Comparison of ENCODE assay signal across 9 mouse cellular contexts in genomic region chr9:56894006-56894405, GRCm38 (mm10). TPM values are rescaled to one million over a fixed set of nuclear protein-coding genes. Genes with fewer than 3 reads are reported as not detected.
DNase-seq lines count a peak whose midpoint lies in the region; ATAC-seq and TF ChIP-seq lines count a peak whose summit lies in the region.
"Had no signal": no experiment of that assay in that cellular context is flagged by ENCODE, and none has a peak within 500 bp of the region (broad histone marks: within the 10 kb centered on the region; RNA-seq: fewer than 3 reads in every experiment).

No protein-coding gene starts in this region.

- TF ChIP-seq CTCF in testis, adult 2 months (IDR thresholded peaks at IDR 0.05; ENCODE audit: control insufficient read depth, insufficient read depth, insufficient replicate concordance, low read depth, low read length) = peak; percentile 35; the same call in 1 of the 2 replicates
- TF ChIP-seq CTCF in lung, postnatal 0 days (IDR thresholded peaks at IDR 0.05) = peak; percentile 72

- no peak overlapping the region for H3K4me3 ChIP-seq in heart, embryonic 12.5 days
- H3K4me3 ChIP-seq in testis, adult 2 months (ENCODE audit: control insufficient read depth, low read depth, low read length) = no peak overlapping the region
- no peak overlapping the region for H3K4me3 ChIP-seq in embryonic facial prominence, embryonic 10.5 days
- no peak overlapping the region for H3K4me3 ChIP-seq in lung, postnatal 0 days (ENCODE audit: low read depth, low read length)

- intact Hi-C loops in heart, postnatal 25 days (cut with DNase I) = loop anchor here (2.0 to 5.0 kb wide), 4 partner anchors 31 to 328 kb away; no protein-coding TSS in a partner anchor

- no peak for TF ChIP-seq EP300 in lung, postnatal 0 days (IDR thresholded peaks at IDR 0.05)

- no peaks in the 10 kb centered on the region for H3K9me3 ChIP-seq in heart, embryonic 12.5 days (replicated peaks)
- no peaks in the 10 kb centered on the region for H3K9me3 ChIP-seq in embryonic facial prominence, embryonic 10.5 days
- H3K9me3 ChIP-seq in lung, postnatal 0 days (ENCODE audit: low read length) = no peaks in the 10 kb centered on the region

- peaks cover 62% of the 10 kb centered on the region for H3K36me3 ChIP-seq in heart, embryonic 12.5 days
- H3K36me3 ChIP-seq in testis, adult 2 months (ENCODE audit: control insufficient read depth, insufficient read depth, low read length) = no peaks in the 10 kb centered on the region
- H3K36me3 ChIP-seq in embryonic facial prominence, embryonic 10.5 days (replicated peaks) = no peaks in the 10 kb centered on the region
- H3K36me3 ChIP-seq in lung, postnatal 0 days (ENCODE audit: insufficient read depth, low read length) = no peaks in the 10 kb centered on the region

- no peak for TF ChIP-seq POLR2A in testis, adult 2 months (IDR thresholded peaks at IDR 0.05; ENCODE audit: control insufficient read depth, low read depth, low read length)

- H3K27me3 ChIP-seq in heart, embryonic 12.5 days (replicated peaks) = peaks cover 11% of the 10 kb centered on the region; the same call in 1 of the 2 replicates
- H3K27me3 ChIP-seq in testis, adult 2 months (ENCODE audit: control insufficient read depth, insufficient read depth, low read length) = no peaks in the 10 kb centered on the region
- H3K27me3 ChIP-seq in embryonic facial prominence, embryonic 10.5 days (replicated peaks; ENCODE audit: low read depth, poor library complexity, severe bottlenecking) = peaks cover 21% of the 10 kb centered on the region
- no peaks in the 10 kb centered on the region for H3K27me3 ChIP-seq in lung, postnatal 0 days (replicated peaks; ENCODE audit: insufficient read depth, low read length)

- H3K4me2 ChIP-seq in heart, embryonic 12.5 days = no peak overlapping the region
- H3K4me2 ChIP-seq in lung, postnatal 0 days (replicated peaks; ENCODE audit: low read depth, low read length) = no peak overlapping the region

- WGBS in heart, embryonic 12.5 days = 15% methylated on average over 3 of the region's 3 CpGs
- 19% methylated on average over 3 of the region's 3 CpGs for WGBS in embryonic facial prominence, embryonic 10.5 days
- 9% methylated on average over 3 of the region's 3 CpGs for WGBS in lung, postnatal 0 days

- peak overlapping the region; percentile 35; the same call in 1 of the 2 replicates for H3K27ac ChIP-seq in heart, embryonic 12.5 days (ENCODE audit: poor library complexity, severe bottlenecking)
- H3K27ac ChIP-seq in testis, adult 2 months (ENCODE audit: control insufficient read depth, insufficient read depth, low read depth, low read length) = no peak overlapping the region
- H3K27ac ChIP-seq in embryonic facial prominence, embryonic 10.5 days (replicated peaks) = peak overlapping the region; percentile 36
- no peak overlapping the region for H3K27ac ChIP-seq in lung, postnatal 0 days (ENCODE audit: low read length)

- peak overlapping the region; percentile 54; the same call in 1 of the 2 replicates for H3K9ac ChIP-seq in heart, embryonic 12.5 days
- H3K9ac ChIP-seq in lung, postnatal 0 days (replicated peaks; ENCODE audit: low read depth) = no peak overlapping the region

- DNase-seq in heart, postnatal 25 days (ENCODE audit: low spot score) = no peak
- DNase-seq in testis, postnatal 14 days (ENCODE audit: low spot score) = no peak
- peak; percentile 57 for DNase-seq in embryonic facial prominence, embryonic 10.5 days (ENCODE audit: low spot score)
- DNase-seq in lung, postnatal 0 days (ENCODE audit: low spot score) = peak; percentile 78
- no peak for DNase-seq in frontal cortex, adult 2 months (ENCODE audit: extremely low spot score in 1 of 2, low spot score in 1 of 2)

- ATAC-seq in heart, embryonic 12.5 days (ENCODE audit: insufficient number of reproducible peaks, low FRiP score) = no peak; the same call in 1 of the 2 replicates
- ATAC-seq in lung, postnatal 0 days = peak; percentile 50
- ATAC-seq in erythroblast, adult 5-6 weeks (replicated peaks; ENCODE audit: low FRiP score, poor library complexity, severe bottlenecking) = no peak

- H3K4me1 ChIP-seq in heart, embryonic 12.5 days (replicated peaks) = peaks cover 30% of the 10 kb centered on the region
- no peaks in the 10 kb centered on the region; the same call in 1 of the 2 replicates for H3K4me1 ChIP-seq in testis, adult 2 months (ENCODE audit: control insufficient read depth, insufficient read depth, low read length)
- H3K4me1 ChIP-seq in embryonic facial prominence, embryonic 10.5 days = peaks cover 26% of the 10 kb centered on the region
- no peaks in the 10 kb centered on the region for H3K4me1 ChIP-seq in lung, postnatal 0 days (ENCODE audit: insufficient read depth, low read depth, low read length)

RNA-seq across cellular contexts. Expression of gene Cspg4, which starts 29.2 kb away (rescaled TPM):
- 32.5 and 35.9 TPM in 2 replicates for polyA plus RNA-seq in heart, embryonic 12.5 days (2016; fragmentation: Nextera tagmentation; extraction: Ambion mirVana)
- 10 to 100 TPM; 15.2 to 20.4 TPM for total RNA-seq in heart, postnatal 25 days (2021)
- 1.1 and 1.2 TPM in 2 replicates for polyA plus RNA-seq in testis, adult 2 months (2012; rRNA removed)
- polyA plus RNA-seq in embryonic facial prominence, embryonic 10.5 days (2016; fragmentation: Nextera tagmentation; extraction: Ambion mirVana) = 2.2 and 2.5 TPM in 2 replicates
- polyA plus RNA-seq in lung, postnatal 0 days (2015; fragmentation: Nextera tagmentation; extraction: Ambion mirVana) = 9.1 and 10.4 TPM in 2 replicates
- total RNA-seq in erythroblast, adult 5-6 weeks (2015; ENCODE audit: low replicate concordance) = not detected in 2 replicates
- total RNA-seq in erythroblast, adult 5-6 weeks (2017; ENCODE audit: low replicate concordance) = 0.28 TPM in 1 of 2 replicates, not detected in the other
- polyA plus RNA-seq in frontal cortex, adult 2 months (2012; rRNA removed) = 10.9 and 12.0 TPM in 2 replicates

RNA-seq across cellular contexts. Expression of gene Odf3l1, which starts 29.5 kb away (rescaled TPM):
- polyA plus RNA-seq in heart, embryonic 12.5 days (2016; fragmentation: Nextera tagmentation; extraction: Ambion mirVana) = 0.84 and 1.5 TPM in 2 replicates
- not detected for total RNA-seq in heart, postnatal 25 days (2021)
- polyA plus RNA-seq in testis, adult 2 months (2012; rRNA removed) = 293 and 304 TPM in 2 replicates
- polyA plus RNA-seq in embryonic facial prominence, embryonic 10.5 days (2016; fragmentation: Nextera tagmentation; extraction: Ambion mirVana) = not detected in 2 replicates
- polyA plus RNA-seq in lung, postnatal 0 days (2015; fragmentation: Nextera tagmentation; extraction: Ambion mirVana) = 0.30 TPM in 1 of 2 replicates, not detected in the other
- not detected in 2 replicates for total RNA-seq in erythroblast, adult 5-6 weeks (2015; ENCODE audit: low replicate concordance)
- not detected in 2 replicates for total RNA-seq in erythroblast, adult 5-6 weeks (2017; ENCODE audit: low replicate concordance)
- polyA plus RNA-seq in frontal cortex, adult 2 months (2012; rRNA removed) = 0.13 and 0.22 TPM in 2 replicates
- total RNA-seq: left cerebral cortex, postnatal 14 days had no signal

RNA-seq across cellular contexts. Expression of gene Snx33, which starts 34.2 kb away (rescaled TPM):
- polyA plus RNA-seq in heart, embryonic 12.5 days (2016; fragmentation: Nextera tagmentation; extraction: Ambion mirVana) = 10.2 and 10.5 TPM in 2 replicates
- 10 to 100 TPM in 1 of 2 experiments, 1 to 10 TPM in 1; 8.9 to 12.5 TPM for total RNA-seq in heart, postnatal 25 days (2021)
- 5.2 and 7.0 TPM in 2 replicates for polyA plus RNA-seq in testis, adult 2 months (2012; rRNA removed)
- polyA plus RNA-seq in embryonic facial prominence, embryonic 10.5 days (2016; fragmentation: Nextera tagmentation; extraction: Ambion mirVana) = 10.4 and 11.1 TPM in 2 replicates
- 8.7 and 8.9 TPM in 2 replicates for polyA plus RNA-seq in lung, postnatal 0 days (2015; fragmentation: Nextera tagmentation; extraction: Ambion mirVana)
- total RNA-seq in erythroblast, adult 5-6 weeks (2015; ENCODE audit: low replicate concordance) = 0.38 and 1.3 TPM in 2 replicates
- 0.17 and 0.56 TPM in 2 replicates for total RNA-seq in erythroblast, adult 5-6 weeks (2017; ENCODE audit: low replicate concordance)
- polyA plus RNA-seq in frontal cortex, adult 2 months (2012; rRNA removed) = 4.9 and 5.3 TPM in 2 replicates

RNA-seq across cellular contexts. Expression of gene Imp3, which starts 43.3 kb away (rescaled TPM):
- polyA plus RNA-seq in heart, embryonic 12.5 days (2016; fragmentation: Nextera tagmentation; extraction: Ambion mirVana) = 58.2 and 65.0 TPM in 2 replicates
- 10 to 100 TPM; 53.2 to 54.8 TPM for total RNA-seq in heart, postnatal 25 days (2021)
- 42.3 and 44.2 TPM in 2 replicates for polyA plus RNA-seq in testis, adult 2 months (2012; rRNA removed)
- 66.3 and 69.3 TPM in 2 replicates for polyA plus RNA-seq in embryonic facial prominence, embryonic 10.5 days (2016; fragmentation: Nextera tagmentation; extraction: Ambion mirVana)
- polyA plus RNA-seq in lung, postnatal 0 days (2015; fragmentation: Nextera tagmentation; extraction: Ambion mirVana) = 84.7 and 87.7 TPM in 2 replicates
- 18.4 and 45.7 TPM in 2 replicates for total RNA-seq in erythroblast, adult 5-6 weeks (2015; ENCODE audit: low replicate concordance)
- 15.3 and 20.1 TPM in 2 replicates for total RNA-seq in erythroblast, adult 5-6 weeks (2017; ENCODE audit: low replicate concordance)
- 83.7 and 94.4 TPM in 2 replicates for polyA plus RNA-seq in frontal cortex, adult 2 months (2012; rRNA removed)

RNA-seq across cellular contexts. Expression of gene Snupn, which starts 56.7 kb away (rescaled TPM):
- 16.7 and 17.4 TPM in 2 replicates for polyA plus RNA-seq in heart, embryonic 12.5 days (2016; fragmentation: Nextera tagmentation; extraction: Ambion mirVana)
- total RNA-seq in heart, postnatal 25 days (2021) = 10 to 100 TPM in 1 of 2 experiments, 1 to 10 TPM in 1; 9.9 to 10.1 TPM
- 11.9 and 14.1 TPM in 2 replicates for polyA plus RNA-seq in testis, adult 2 months (2012; rRNA removed)
- polyA plus RNA-seq in embryonic facial prominence, embryonic 10.5 days (2016; fragmentation: Nextera tagmentation; extraction: Ambion mirVana) = 27.1 and 28.1 TPM in 2 replicates
- polyA plus RNA-seq in lung, postnatal 0 days (2015; fragmentation: Nextera tagmentation; extraction: Ambion mirVana) = 12.2 and 12.7 TPM in 2 replicates
- total RNA-seq in erythroblast, adult 5-6 weeks (2015; ENCODE audit: low replicate concordance) = 4.0 and 7.3 TPM in 2 replicates
- 1.6 and 2.1 TPM in 2 replicates for total RNA-seq in erythroblast, adult 5-6 weeks (2017; ENCODE audit: low replicate concordance)
- polyA plus RNA-seq in frontal cortex, adult 2 months (2012; rRNA removed) = 16.1 and 16.2 TPM in 2 replicates

Comparison
In these comparisons a context has a peak if more than half of its experiments do, and no peak if none do; other contexts are left out.
1. H3K27ac ChIP-seq: peak in heart, embryonic 12.5 days (single experiment) and embryonic facial prominence, embryonic 10.5 days (single experiment); none in testis, adult 2 months (single experiment) and lung, postnatal 0 days (single experiment).
2. DNase-seq: peak in embryonic facial prominence, embryonic 10.5 days (single experiment) and lung, postnatal 0 days (single experiment); none in heart, postnatal 25 days (single experiment), testis, postnatal 14 days (single experiment) and frontal cortex, adult 2 months (0 of 2).
3. RNA of gene Odf3l1, which starts 29.5 kb away (polyA plus RNA-seq): 293 to 304 TPM in testis, adult 2 months; 0.84 to 1.5 TPM in heart, embryonic 12.5 days, 0.13 to 0.22 TPM in frontal cortex, adult 2 months, 0.30 TPM in lung, postnatal 0 days and not detected in embryonic facial prominence, embryonic 10.5 days; every median in the first group is over 100 times any median in the second.